Mouse (Mus musculus): ENCODE measurements around the gene Chd9. TPM values are rescaled to one million over a fixed set of nuclear protein-coding genes. Genes with fewer than 3 reads are reported as not detected.
"Not testable (repeated sequence)": the region's sequence is repeated elsewhere in the genome, so short reads cannot be mapped to it uniquely, and the experiment has no call there.

Chd9 gene
- total RNA-seq, 1 experiment from 2014 or later = 78.7 TPM

- DNase-seq = peak; percentile 57
Observed at GRCm38 (mm10) chr8:90871375-90872080, 43.4 kb downstream of the Chd9 start.

GRCm38 (mm10) chr8:90873051-90873450, 44.9 kb downstream of the Chd9 start:
- DNase-seq = no peak

GRCm38 (mm10) chr8:90876213-90876721, 48.1 kb downstream of the Chd9 start:
- peak; percentile 66 for DNase-seq

- peak; percentile 81 for DNase-seq
Observed at GRCm38 (mm10) chr8:90876722-90877429, 48.7 kb downstream of the Chd9 start.

GRCm38 (mm10) chr8:90877430-90877975, 49.4 kb downstream of the Chd9 start:
- no peak for DNase-seq

GRCm38 (mm10) chr8:90878551-90878950, 50.4 kb downstream of the Chd9 start:
- DNase-seq = no peak

- no peak for DNase-seq
Observed at GRCm38 (mm10) chr8:90880041-90880440, 51.9 kb downstream of the Chd9 start.

- no peak for DNase-seq
Observed at GRCm38 (mm10) chr8:90881181-90881580, 53.0 kb downstream of the Chd9 start.

GRCm38 (mm10) chr8:90882088-90882691, 54.0 kb downstream of the Chd9 start:
- DNase-seq = no peak

GRCm38 (mm10) chr8:90885671-90886368, 57.7 kb downstream of the Chd9 start:
- no peak for DNase-seq

- not testable (repeated sequence) for DNase-seq
Observed at GRCm38 (mm10) chr8:90886369-90886712, 58.2 kb downstream of the Chd9 start.

GRCm38 (mm10) chr8:90887328-90887727, 59.2 kb downstream of the Chd9 start:
- DNase-seq = not testable (repeated sequence)

- no peak for DNase-seq
Observed at GRCm38 (mm10) chr8:90891872-90892578, 63.9 kb downstream of the Chd9 start.

- no peak for DNase-seq
Observed at GRCm38 (mm10) chr8:90892579-90892919, 64.4 kb downstream of the Chd9 start.

GRCm38 (mm10) chr8:90894231-90894914, 66.2 kb downstream of the Chd9 start:
- no peak for DNase-seq

GRCm38 (mm10) chr8:90897343-90897742, 69.2 kb downstream of the Chd9 start:
- DNase-seq = no peak

GRCm38 (mm10) chr8:90898578-90898977, 70.4 kb downstream of the Chd9 start:
- no peak for DNase-seq

GRCm38 (mm10) chr8:90902002-90902401, 73.8 kb downstream of the Chd9 start:
- no peak for DNase-seq

- DNase-seq = no peak
Observed at GRCm38 (mm10) chr8:90904171-90904706, 76.1 kb downstream of the Chd9 start.

- DNase-seq = no peak
Observed at GRCm38 (mm10) chr8:90906922-90907321, 78.8 kb downstream of the Chd9 start.

GRCm38 (mm10) chr8:90907516-90907847, 79.3 kb downstream of the Chd9 start:
- DNase-seq = no peak
